Mouse (Mus musculus) left cerebral cortex, postnatal 25 days (tissue): ENCODE results near the gene March5. TPM values are rescaled to one million over a fixed set of nuclear protein-coding genes. Genes with fewer than 3 reads are reported as not detected.

Source experiments
- DNase-seq, 2 experiments: peaks; one replicate each; pipeline ENCODE4 v3.0.0; 2022; ENCODE audit warnings: low spot score in 2 of 2, mixed read lengths in 1 of 2
- intact Hi-C: fragments of 180-260 bp; cut with DNase I; formaldehyde crosslinking; loops from one replicate; pipeline ENCODE4 v1.15.1; 2025
- total RNA-seq, 2 experiments: library from RNA; stranded (reverse); gene quantifications; 2 replicates each; pipeline ENCODE4 v1.2.3; 2021

Gene March5
- total RNA-seq, 2 experiments from 2014 or later, result 85.1 to 90.4 TPM

GRCm38 (mm10) chr19:37248199-37248598, 40.9 kb downstream of the March5 start:
- DNase-seq, result no peak
- intact Hi-C loops, result no loop called here

- DNase-seq, result no peak
- intact Hi-C loops, result no loop called here
These were observed 44.8 kb downstream of the March5 start for GRCm38 (mm10) chr19:37252104-37252503.

GRCm38 (mm10) chr19:37255321-37255720, 48.0 kb downstream of the March5 start:
- intact Hi-C loops, result loop anchor here (1.0 to 2.0 kb wide), 2 partner anchors 28 to 81 kb away; no protein-coding TSS in a partner anchor
- peak; percentile 66 to 95 for DNase-seq

- DNase-seq, result no peak
- intact Hi-C loops, result no loop called here
These were observed 55.0 kb downstream of the March5 start for GRCm38 (mm10) chr19:37262389-37262788.

GRCm38 (mm10) chr19:37263566-37263942, 56.2 kb downstream of the March5 start:
- DNase-seq, result no peak
- intact Hi-C loops, result no loop called here

- intact Hi-C loops, result loop anchor here (2.0 kb wide), 2 partner anchors 57 to 337 kb away; partner anchors contain the start of genes Btaf1 and March5
- DNase-seq, result peak; percentile 32 to 44
These were observed 56.9 kb downstream of the March5 start for GRCm38 (mm10) chr19:37263943-37264897.

- DNase-seq, result peak; percentile 89 to 95
- intact Hi-C loops, result loop anchor here (2.0 to 5.0 kb wide), 3 partner anchors 59 to 339 kb away; partner anchors contain the start of genes Btaf1 and March5
These were observed 58.2 kb downstream of the March5 start for GRCm38 (mm10) chr19:37265333-37266103.

GRCm38 (mm10) chr19:37269106-37269505, 61.8 kb downstream of the March5 start:
- DNase-seq, result no peak
- intact Hi-C loops, result loop anchor here (5.0 kb wide), 1 partner anchor 217 kb away; no protein-coding TSS in a partner anchor

Other genes starting within 250 kb of the March5 start
- 10 to 100 TPM; 78.9 to 83.5 TPM for gene Cpeb3, start 1.1 kb downstream of the March5 start, total RNA-seq
- 10 to 100 TPM; 38.3 to 41.7 TPM for gene Ide, start 130.3 kb downstream of the March5 start, total RNA-seq
- 1 to 10 TPM; 1.2 TPM for gene Kif11, start 168.9 kb downstream of the March5 start, total RNA-seq
- gene Hhex, start 227.3 kb downstream of the March5 start, total RNA-seq, result 1 to 10 TPM; 1.9 to 3.4 TPM